Mouse (Mus musculus) heart, embryonic 14.5 days (tissue): ENCODE results near the gene Gtf2h1. TPM values are rescaled to one million over a fixed set of nuclear protein-coding genes. Genes with fewer than 3 reads are reported as not detected.
"Not testable (repeated sequence)": the region's sequence is repeated elsewhere in the genome, so short reads cannot be mapped to it uniquely, and the experiment has no call there.

ENCODE experiments used
- ATAC-seq: fragments of 200-750 bp; cut with Nextera tagmentation; 2 replicates; pipeline ENCODE4 v1.8.0; 2017; ENCODE audit warnings: low read depth, moderate TSS enrichment; ENCODE audit not compliant: insufficient number of reproducible peaks, insufficient read depth, low FRiP score
- H3K27ac ChIP-seq, 2 experiments: fragments of 200-500 bp in 1 of 2; fragments of 300-500 bp in 1 of 2; sonication (generic) in 1 of 2; replicated peaks in 1 of 2; 2 replicates each; pipeline ENCODE4 v1.5.1; 2012 to 2014; ENCODE audit warnings: low read depth in 2 of 2, low read length in 2 of 2, control low read depth in 1 of 2, mild to moderate bottlenecking in 1 of 2, mixed read lengths in 1 of 2; ENCODE audit not compliant: control insufficient read depth in 1 of 2, insufficient read depth in 1 of 2
- H3K27me3 ChIP-seq: fragments of 300-500 bp; sonication (generic); 2 replicates; pipeline ENCODE4 v1.6.1; 2014; ENCODE audit warnings: mild to moderate bottlenecking, low read length, control low read depth; ENCODE audit not compliant: control insufficient read depth, insufficient read depth
- H3K36me3 ChIP-seq: fragments of 300-500 bp; sonication (generic); 2 replicates; pipeline ENCODE4 v1.6.1; 2014; ENCODE audit warnings: mild to moderate bottlenecking, control low read depth, low read length, mixed read lengths; ENCODE audit not compliant: control insufficient read depth, insufficient read depth
- H3K4me1 ChIP-seq, 2 experiments: fragments of 200-500 bp in 1 of 2; fragments of 300-500 bp in 1 of 2; sonication (generic) in 1 of 2; 2 replicates each; pipeline ENCODE4 v1.6.1; 2012 to 2014; ENCODE audit warnings: low read length in 2 of 2, control low read depth in 1 of 2, mixed read lengths in 1 of 2; ENCODE audit not compliant: control insufficient read depth in 2 of 2, insufficient read depth in 2 of 2
- H3K4me2 ChIP-seq: fragments of 300-500 bp; sonication (generic); 2 replicates; pipeline ENCODE4 v1.6.1; 2014; ENCODE audit warnings: mild to moderate bottlenecking, low read length
- H3K4me3 ChIP-seq, 2 experiments: fragments of 200-500 bp in 1 of 2; fragments of 300-500 bp in 1 of 2; sonication (generic) in 1 of 2; 2 replicates each; pipeline ENCODE4 v1.5.1; 2012 to 2014; ENCODE audit warnings: low read length in 2 of 2, mild to moderate bottlenecking in 2 of 2, control low read depth in 1 of 2, low read depth in 1 of 2, moderate library complexity in 1 of 2; ENCODE audit not compliant: control insufficient read depth in 1 of 2, insufficient read depth in 1 of 2
- H3K9ac ChIP-seq: fragments of 300-500 bp; sonication (generic); 2 replicates; pipeline ENCODE4 v1.6.1; 2014; ENCODE audit warnings: mild to moderate bottlenecking, low read length
- H3K9me3 ChIP-seq: fragments of 300-500 bp; sonication (generic); 2 replicates; pipeline ENCODE4 v1.6.1; 2016; ENCODE audit warnings: low read length, control low read depth; ENCODE audit not compliant: control insufficient read depth
- WGBS: fragments of 180-500 bp; shearing (Covaris S2); extraction: QIAGEN DNeasy Blood & Tissue Kit; methylation state at CpG from one replicate; pipeline ENCODE4 v1.1.7; 2014; 5-methylcytosine and 5-hydroxymethylcytosine counted together
- polyA plus RNA-seq: library from polyadenylated mRNA; unstranded; fragments of >200 nt; fragmentation: Nextera tagmentation; extraction: Ambion mirVana; gene quantifications from 2 replicates; pipeline ENCODE4 v1.2.1, GENCODE M21; 2014

Gene Gtf2h1
- polyA plus RNA-seq, 1 experiment from 2014 or later = 27.9 TPM

DNA sequence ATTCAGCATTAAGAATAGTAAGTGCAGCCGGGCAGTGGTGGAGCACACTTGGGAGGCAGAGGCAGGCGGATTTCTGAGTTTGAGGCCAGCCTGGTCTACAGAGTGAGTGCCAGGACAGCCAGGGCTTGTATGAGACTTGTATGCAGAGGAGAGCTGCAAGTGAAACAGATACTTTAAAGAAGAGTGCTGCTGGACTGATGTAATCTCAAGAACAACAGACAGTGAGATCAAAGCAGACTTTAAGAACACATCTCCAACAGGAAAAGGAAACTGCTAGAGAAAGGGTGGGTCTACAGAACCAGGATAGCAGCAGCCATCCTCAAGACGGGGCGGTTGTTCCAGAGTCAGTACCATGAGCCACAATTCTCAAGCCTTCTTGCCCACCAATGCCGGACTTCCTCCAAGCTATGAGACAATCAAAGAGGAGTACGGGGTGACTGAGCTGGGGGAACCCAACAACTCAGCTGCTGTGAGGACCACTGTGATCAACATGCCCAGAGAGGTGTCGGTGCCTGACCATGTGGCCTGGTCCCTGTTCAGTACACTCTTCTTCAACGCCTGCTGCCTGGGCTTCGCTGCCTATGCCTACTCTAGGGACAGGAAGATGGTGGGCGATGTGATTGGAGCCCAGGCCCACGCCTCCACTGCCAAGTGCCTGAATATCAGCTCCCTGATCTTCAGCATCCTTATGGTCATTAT is 36.4 kb downstream of the Gtf2h1 start:
- H3K27me3 ChIP-seq, H3K4me3 ChIP-seq, H3K9me3 ChIP-seq, ATAC-seq, H3K36me3 ChIP-seq, H3K4me2 ChIP-seq, H3K27ac ChIP-seq, H3K9ac ChIP-seq: not testable (repeated sequence)
- WGBS = 88% methylated on average over 11 of the region's 11 CpGs
- peaks cover 22 to 32% of the 10 kb centered on the region in 2 experiments for H3K4me1 ChIP-seq

DNA sequence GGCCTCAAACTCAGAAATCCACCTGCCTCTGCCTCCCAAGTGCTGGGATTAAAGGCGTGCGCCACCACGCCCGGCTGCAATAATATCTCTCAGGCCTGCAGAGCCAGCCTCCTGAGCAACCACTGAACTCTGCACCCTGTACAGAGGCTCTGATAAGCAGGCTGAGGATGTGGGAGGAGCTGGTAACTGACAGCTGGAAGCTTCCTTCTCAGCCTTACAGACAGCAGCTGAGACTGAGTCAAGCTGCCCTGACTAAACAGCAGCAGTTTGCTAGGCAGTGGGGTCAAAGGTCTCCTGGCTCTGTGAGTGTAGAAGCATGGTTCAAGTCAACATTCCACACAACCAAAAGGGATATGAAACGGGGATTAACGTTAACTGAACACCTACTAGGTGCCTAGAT is 37.4 kb downstream of the Gtf2h1 start:
- peak; percentile 65 for ATAC-seq
- H3K27ac ChIP-seq = no peak overlapping the region; a peak in 1 of 4 replicates

DNA sequence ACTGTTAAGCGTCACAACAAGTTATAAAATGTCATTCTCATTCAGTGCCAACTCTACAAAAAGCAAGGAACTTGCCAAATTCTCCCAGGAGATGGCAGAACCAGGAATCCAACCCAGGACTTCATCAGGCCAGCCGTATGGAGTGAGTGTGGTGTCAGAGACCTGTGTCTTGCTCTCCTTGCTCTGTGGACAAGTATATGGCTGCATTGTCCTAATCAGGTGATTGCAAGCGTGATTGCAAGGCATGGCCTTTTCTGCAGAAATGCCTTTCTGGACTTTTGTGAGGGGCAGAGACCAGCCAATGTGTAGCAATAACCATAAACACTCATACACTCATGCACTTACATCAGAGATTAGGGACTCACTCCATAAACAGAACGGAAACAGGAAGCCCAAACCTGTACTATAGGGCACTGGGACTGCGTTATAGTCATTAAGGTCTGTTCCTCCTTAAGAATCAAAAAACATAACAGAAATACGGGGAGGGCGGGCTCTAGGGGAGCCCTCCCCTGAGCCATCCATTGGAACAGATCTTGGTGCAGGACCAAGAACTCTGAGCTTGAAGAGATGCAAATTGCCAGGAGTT is 37.9 kb downstream of the Gtf2h1 start:
- Histone ChIP-seq H3K9ac (no peak overlapping the region), H3K4me2 (no peak overlapping the region), H3K9me3 (no peaks in the 10 kb centered on the region), H3K27ac (no peak overlapping the region; a peak in 1 of 4 replicates), H3K27me3 (no peaks in the 10 kb centered on the region), H3K4me1 (peaks cover 19 to 35% of the 10 kb centered on the region in 2 experiments), H3K36me3 (no peaks in the 10 kb centered on the region), H3K4me3 (no peak overlapping the region)
- 79% methylated on average over 7 of the region's 7 CpGs for WGBS
- no peak for ATAC-seq

More for the DNA sequence above, 37.4 kb downstream of the Gtf2h1 start:
- Histone ChIP-seq H3K9me3 (no peaks in the 10 kb centered on the region), H3K36me3 (no peaks in the 10 kb centered on the region), H3K4me3 (no peak overlapping the region), H3K4me1 (peaks cover 17 to 30% of the 10 kb centered on the region in 2 experiments), H3K4me2 (no peak overlapping the region), H3K27me3 (no peaks in the 10 kb centered on the region), H3K9ac (no peak overlapping the region)
- 34% methylated on average over 6 of the region's 6 CpGs for WGBS

DNA sequence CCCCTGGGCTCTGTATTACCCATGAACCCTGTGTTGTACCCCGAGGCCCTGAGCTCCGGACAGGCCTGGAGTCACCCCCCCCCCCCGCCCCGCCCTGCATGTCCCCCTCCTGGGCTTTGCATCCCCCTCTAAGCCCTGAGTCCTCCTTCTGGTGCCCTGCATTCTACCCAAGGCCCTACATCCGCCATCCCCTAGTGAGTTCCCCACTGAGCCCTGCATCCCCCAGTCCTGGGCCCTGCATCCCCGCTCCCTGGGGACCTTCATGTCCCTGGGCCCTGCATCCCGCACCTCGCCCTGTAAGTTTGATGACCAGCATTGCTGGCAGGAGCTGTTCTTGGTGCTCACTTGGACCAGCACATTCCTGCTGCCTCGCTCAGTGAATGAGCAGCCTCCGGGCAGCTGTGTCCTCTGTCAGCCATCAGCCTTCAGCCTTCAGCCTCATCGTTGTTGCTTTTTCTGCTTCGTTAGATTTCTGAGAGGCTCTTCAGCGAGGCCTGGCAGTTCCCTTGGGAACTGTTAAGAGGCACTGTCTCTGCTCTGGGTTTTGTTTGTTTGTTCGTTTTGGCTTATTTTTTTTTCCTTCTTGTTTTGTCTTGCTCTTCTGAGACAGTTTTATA is 39.2 kb downstream of the Gtf2h1 start:
- Histone ChIP-seq H3K9ac (no peak overlapping the region), H3K4me2 (no peak overlapping the region), H3K27ac (no peak overlapping the region), H3K36me3 (no peaks in the 10 kb centered on the region), H3K9me3 (no peaks in the 10 kb centered on the region), H3K4me3 (no peak overlapping the region), H3K27me3 (no peaks in the 10 kb centered on the region), H3K4me1 (peaks cover 24 to 43% of the 10 kb centered on the region in 2 experiments)
- no peak for ATAC-seq
- 50% methylated on average over 13 of the region's 14 CpGs for WGBS

DNA sequence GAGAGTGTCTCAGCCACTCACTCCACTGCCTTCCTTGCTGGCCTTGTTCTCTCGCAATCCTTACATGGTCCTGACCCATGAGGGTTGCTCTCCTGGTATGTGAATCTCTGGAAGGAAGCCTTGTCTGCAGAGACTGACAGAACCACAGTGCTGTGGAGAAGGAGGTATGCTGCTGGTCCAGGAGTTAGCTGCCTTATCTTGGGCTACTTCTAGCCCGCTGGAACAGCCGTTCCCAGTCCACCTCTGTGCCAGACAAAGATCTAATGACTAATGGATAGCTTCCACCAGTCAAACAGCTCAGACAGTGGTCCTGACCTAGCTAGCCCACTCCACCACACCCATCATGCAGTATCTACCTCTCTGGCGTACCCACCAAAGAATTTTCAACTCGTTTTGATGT is 40.5 kb downstream of the Gtf2h1 start:
- ATAC-seq = no peak
- Histone ChIP-seq H3K9ac (no peak overlapping the region), H3K27ac (no peak overlapping the region), H3K36me3 (no peaks in the 10 kb centered on the region), H3K4me1 (peaks cover 15 to 31% of the 10 kb centered on the region in 2 experiments), H3K9me3 (no peaks in the 10 kb centered on the region), H3K4me2 (no peak overlapping the region), H3K27me3 (no peaks in the 10 kb centered on the region), H3K4me3 (no peak overlapping the region)
- 66% methylated on average over 5 of the region's 5 CpGs for WGBS

DNA sequence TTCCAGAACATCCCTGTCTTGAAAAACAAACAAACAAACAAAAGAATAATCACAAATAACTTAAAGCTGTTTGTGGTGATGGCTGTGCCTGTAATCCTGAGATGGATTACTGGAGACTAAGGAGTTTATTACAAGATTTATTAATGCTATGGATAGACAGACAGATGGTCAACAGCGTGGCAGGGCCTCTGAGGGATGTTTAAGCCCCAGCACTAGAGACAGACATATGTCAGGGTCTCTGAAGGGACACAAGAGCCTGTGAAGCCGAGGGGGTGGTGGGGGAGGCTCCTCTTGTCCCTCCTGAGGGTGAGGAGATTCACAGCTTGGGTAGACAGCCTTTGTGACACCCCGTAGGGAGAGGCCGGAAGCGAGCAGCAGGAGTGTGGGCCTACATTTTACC is 41.2 kb downstream of the Gtf2h1 start:
- Histone ChIP-seq H3K4me1 (peaks cover 15 to 26% of the 10 kb centered on the region in 2 experiments), H3K4me3 (no peak overlapping the region), H3K9me3 (no peaks in the 10 kb centered on the region), H3K9ac (no peak overlapping the region), H3K36me3 (no peaks in the 10 kb centered on the region), H3K27me3 (no peaks in the 10 kb centered on the region), H3K27ac (no peak overlapping the region), H3K4me2 (no peak overlapping the region)
- no peak for ATAC-seq
- 67% methylated on average over 5 of the region's 5 CpGs for WGBS

DNA sequence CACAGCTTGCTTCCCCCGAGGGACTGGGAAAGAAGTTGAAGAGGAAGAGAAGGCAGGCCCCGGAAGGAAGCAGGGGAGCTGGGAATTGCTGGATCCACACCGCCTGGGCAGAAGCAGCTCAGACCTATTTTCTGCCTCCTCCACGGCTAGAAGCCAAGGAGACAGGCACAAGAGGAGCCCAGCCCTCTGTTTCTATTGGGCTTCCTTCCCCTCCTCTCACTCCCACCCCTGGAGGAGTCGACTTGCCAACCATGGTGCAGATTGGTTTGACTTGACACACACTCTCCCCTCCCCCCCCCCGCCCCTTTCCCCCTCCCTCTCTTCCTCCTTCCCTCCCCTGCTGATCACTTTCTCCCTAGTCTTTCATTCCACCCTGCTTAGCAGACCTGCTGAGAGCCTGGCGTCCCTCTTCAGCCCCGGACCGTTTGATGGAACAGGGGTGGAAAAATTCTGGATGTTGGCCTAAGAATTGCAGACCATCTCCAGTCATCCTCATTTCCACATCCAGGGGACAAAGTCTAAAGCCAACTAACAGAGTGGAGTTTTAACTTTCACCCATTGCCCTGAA is 42.3 kb downstream of the Gtf2h1 start:
- H3K36me3 ChIP-seq = no peaks in the 10 kb centered on the region
- peaks cover 15 to 26% of the 10 kb centered on the region in 2 experiments for H3K4me1 ChIP-seq
- peak overlapping the region; percentile 37 for H3K4me2 ChIP-seq
- ATAC-seq = peak; percentile 65
- H3K9ac ChIP-seq = 0 out of 2 replicates have a peak overlapping the region, but pooled peaks have one; percentile 34
- H3K4me3 ChIP-seq = no peak overlapping the region
- H3K9me3 ChIP-seq = no peaks in the 10 kb centered on the region
- 14% methylated on average over 9 of the region's 9 CpGs for WGBS
- H3K27ac ChIP-seq = peak overlapping the region; percentile 76 to 80
- no peaks in the 10 kb centered on the region for H3K27me3 ChIP-seq
